Mouse (Mus musculus): ENCODE measurements around the gene Epha1. TPM values are rescaled to one million over a fixed set of nuclear protein-coding genes. Genes with fewer than 3 reads are reported as not detected.

Epha1 gene
- polyA plus RNA-seq, 1 experiment from 2014 or later = 0.27 TPM

DNA sequence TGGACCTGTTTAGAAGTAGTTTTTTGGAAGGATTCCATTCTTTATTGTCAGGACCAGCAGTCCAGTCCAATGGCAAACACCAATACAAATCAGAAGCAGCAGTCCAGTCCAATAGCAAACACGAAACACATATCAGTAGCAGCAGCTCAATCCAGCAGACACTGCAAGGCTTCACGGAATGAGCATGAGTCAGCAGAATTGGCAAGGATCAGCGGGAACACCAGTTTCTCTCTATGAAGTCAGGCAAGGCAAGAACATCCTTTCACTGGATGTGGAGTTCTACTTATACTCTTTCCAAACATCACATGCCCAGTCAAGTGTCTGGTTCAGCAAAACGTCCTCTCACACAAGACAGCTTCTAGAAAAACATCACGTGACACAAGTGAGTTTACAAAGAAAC lies 33.1 kb downstream of the Epha1 start:
- no peaks in the 10 kb centered on the region for H3K27me3 ChIP-seq (replicated peaks; ENCODE audit: control insufficient read depth, insufficient read depth, low read length)
- 81% methylated on average over 5 of the region's 5 CpGs for WGBS
- no peaks in the 10 kb centered on the region for H3K9me3 ChIP-seq (ENCODE audit: control insufficient read depth, low read length)
- no peaks in the 10 kb centered on the region for H3K4me1 ChIP-seq (replicated peaks; ENCODE audit: control insufficient read depth, insufficient read depth, low read length)
- no peaks in the 10 kb centered on the region for H3K36me3 ChIP-seq (ENCODE audit: control insufficient read depth, insufficient read depth)
- H3K4me2 ChIP-seq (ENCODE audit: low read length) = no peak overlapping the region
- H3K9ac ChIP-seq (replicated peaks; ENCODE audit: low read depth, low read length) = no peak overlapping the region
- ATAC-seq = no peak
- no peak overlapping the region for H3K27ac ChIP-seq (ENCODE audit: low read length)
- H3K4me3 ChIP-seq (replicated peaks; ENCODE audit: low read length) = no peak overlapping the region

DNA sequence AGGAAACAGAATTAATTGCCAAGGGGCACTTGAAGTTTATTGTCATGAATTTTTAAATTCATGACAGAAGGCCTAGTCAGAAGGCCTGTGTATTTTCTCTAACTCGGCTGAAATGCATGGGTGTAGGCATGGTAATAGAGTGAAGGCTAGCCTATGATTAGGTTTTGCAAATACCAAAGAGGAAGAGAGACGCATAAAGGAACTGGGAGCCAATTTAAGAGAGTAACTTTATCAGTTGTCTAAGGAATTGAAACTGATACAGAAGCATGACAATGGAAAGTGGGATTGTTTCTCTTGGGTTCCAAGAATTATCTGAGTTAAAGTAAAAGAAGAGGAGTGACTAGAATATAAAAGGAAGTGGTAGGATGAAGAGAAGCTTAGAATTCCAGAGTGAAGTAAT lies 33.9 kb downstream of the Epha1 start:
- Histone ChIP-seq H3K4me3 (replicated peaks; ENCODE audit: low read length) (no peak overlapping the region), H3K4me1 (replicated peaks; ENCODE audit: control insufficient read depth, insufficient read depth, low read length) (no peaks in the 10 kb centered on the region), H3K36me3 (ENCODE audit: control insufficient read depth, insufficient read depth) (no peaks in the 10 kb centered on the region), H3K4me2 (ENCODE audit: low read length) (no peak overlapping the region), H3K9ac (replicated peaks; ENCODE audit: low read depth, low read length) (no peak overlapping the region), H3K27me3 (replicated peaks; ENCODE audit: control insufficient read depth, insufficient read depth, low read length) (no peaks in the 10 kb centered on the region), H3K27ac (ENCODE audit: low read length) (no peak overlapping the region), H3K9me3 (ENCODE audit: control insufficient read depth, low read length) (no peaks in the 10 kb centered on the region)
- no peak for ATAC-seq
- 91% methylated on average over 2 of the region's 2 CpGs for WGBS

- no peaks in the 10 kb centered on the region for H3K9me3 ChIP-seq (ENCODE audit: control insufficient read depth, low read length)
- no peaks in the 10 kb centered on the region for H3K27me3 ChIP-seq (replicated peaks; ENCODE audit: control insufficient read depth, insufficient read depth, low read length)
- H3K9ac ChIP-seq (replicated peaks; ENCODE audit: low read depth, low read length) = no peak overlapping the region
- ATAC-seq = no peak
- 91% methylated on average over 3 of the region's 3 CpGs for WGBS
- H3K4me1 ChIP-seq (replicated peaks; ENCODE audit: control insufficient read depth, insufficient read depth, low read length) = no peaks in the 10 kb centered on the region
- H3K27ac ChIP-seq (ENCODE audit: low read length) = no peak overlapping the region
- no peak overlapping the region for H3K4me2 ChIP-seq (ENCODE audit: low read length)
- no peak overlapping the region for H3K4me3 ChIP-seq (replicated peaks; ENCODE audit: low read length)
- H3K36me3 ChIP-seq (ENCODE audit: control insufficient read depth, insufficient read depth) = no peaks in the 10 kb centered on the region
Measured at GRCm38 (mm10) chr6:42330946-42331345, 42.1 kb downstream of the Epha1 start.

DNA sequence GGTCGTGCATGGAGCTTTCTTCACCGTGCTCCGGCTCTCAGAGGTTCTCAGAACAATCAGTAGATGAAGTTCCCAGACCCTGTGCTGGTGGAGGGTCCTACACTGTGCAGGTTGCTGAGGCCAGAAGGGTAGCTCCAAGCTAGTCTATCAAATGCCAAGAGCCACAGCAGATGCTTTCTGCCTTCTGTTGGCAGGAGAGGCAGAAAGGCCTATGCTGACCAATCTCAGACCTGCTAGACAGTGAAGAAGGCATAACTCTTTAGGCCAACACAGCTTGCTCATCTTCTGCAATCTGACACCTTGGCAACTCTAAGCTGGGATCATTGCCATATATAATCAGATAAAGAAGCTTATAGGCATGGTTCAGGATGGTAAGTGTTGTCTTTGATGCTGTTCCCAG lies 42.9 kb downstream of the Epha1 start:
- Histone ChIP-seq H3K4me2 (ENCODE audit: low read length) (no peak overlapping the region), H3K9me3 (ENCODE audit: control insufficient read depth, low read length) (no peaks in the 10 kb centered on the region), H3K9ac (replicated peaks; ENCODE audit: low read depth, low read length) (no peak overlapping the region), H3K4me1 (replicated peaks; ENCODE audit: control insufficient read depth, insufficient read depth, low read length) (peaks cover 3% of the 10 kb centered on the region; the same call in 1 of the 2 replicates), H3K36me3 (ENCODE audit: control insufficient read depth, insufficient read depth) (no peaks in the 10 kb centered on the region), H3K27ac (ENCODE audit: low read length) (no peak overlapping the region), H3K4me3 (replicated peaks; ENCODE audit: low read length) (no peak overlapping the region), H3K27me3 (replicated peaks; ENCODE audit: control insufficient read depth, insufficient read depth, low read length) (no peaks in the 10 kb centered on the region)
- 75% methylated on average over 3 of the region's 3 CpGs for WGBS
- no peak for ATAC-seq

DNA sequence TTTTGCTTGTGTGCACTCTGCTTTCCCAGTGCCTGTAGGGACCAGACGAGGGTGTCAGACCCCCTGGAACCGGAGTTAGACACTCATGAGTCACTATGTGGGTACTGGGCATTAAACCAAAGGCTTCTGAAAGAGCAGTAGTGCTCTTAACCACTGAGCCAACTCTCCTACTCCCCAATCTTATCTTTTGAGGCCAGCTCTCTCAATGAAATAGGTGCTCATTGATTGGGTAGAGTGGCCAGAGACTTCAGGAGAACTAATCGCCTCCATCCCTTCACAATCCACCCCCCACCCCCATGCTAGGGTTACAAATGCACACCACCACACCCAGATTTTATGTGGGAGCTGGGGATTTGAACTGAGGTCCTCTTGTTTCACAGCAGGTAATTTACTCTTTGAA lies 44.3 kb downstream of the Epha1 start:
- no peak for ATAC-seq
- WGBS = 78% methylated on average over 3 of the region's 3 CpGs
- H3K4me3 ChIP-seq (replicated peaks; ENCODE audit: low read length) = no peak overlapping the region

DNA sequence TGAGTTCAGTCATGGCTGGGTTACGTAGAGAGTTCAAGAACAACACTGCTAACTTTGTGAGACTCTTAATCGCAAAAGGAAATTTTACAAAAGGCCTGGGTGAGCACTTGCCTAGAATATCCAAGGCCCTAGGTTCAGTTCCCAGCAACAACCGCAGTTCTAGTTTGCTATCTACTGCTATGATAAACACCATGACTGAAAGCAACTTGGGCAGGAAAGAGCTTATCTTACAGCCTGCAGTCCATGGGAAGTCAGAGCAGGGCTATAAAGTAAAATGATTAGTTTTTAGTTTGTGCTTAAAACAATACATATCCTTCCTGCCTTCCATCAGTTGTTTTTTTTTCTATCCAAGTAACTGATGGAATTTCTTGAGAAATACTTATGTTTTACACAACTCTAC lies 46.6 kb downstream of the Epha1 start:
- H3K9ac ChIP-seq (replicated peaks; ENCODE audit: low read depth, low read length) = no peak overlapping the region

More for the DNA sequence above, 44.3 kb downstream of the Epha1 start:
- no peak overlapping the region for H3K9ac ChIP-seq (replicated peaks; ENCODE audit: low read depth, low read length)
- H3K9me3 ChIP-seq (ENCODE audit: control insufficient read depth, low read length) = no peaks in the 10 kb centered on the region
- no peak overlapping the region for H3K4me2 ChIP-seq (ENCODE audit: low read length)
- no peak overlapping the region for H3K27ac ChIP-seq (ENCODE audit: low read length)
- H3K27me3 ChIP-seq (replicated peaks; ENCODE audit: control insufficient read depth, insufficient read depth, low read length) = no peaks in the 10 kb centered on the region
- H3K4me1 ChIP-seq (replicated peaks; ENCODE audit: control insufficient read depth, insufficient read depth, low read length) = peaks cover 6% of the 10 kb centered on the region; the same call in 1 of the 2 replicates
- H3K36me3 ChIP-seq (ENCODE audit: control insufficient read depth, insufficient read depth) = no peaks in the 10 kb centered on the region

GRCm38 (mm10) chr6:42325268-42325609 lies 47.8 kb downstream of the Epha1 start:
- Histone ChIP-seq H3K4me1 (replicated peaks; ENCODE audit: control insufficient read depth, insufficient read depth, low read length) (peaks cover 16% of the 10 kb centered on the region), H3K27ac (ENCODE audit: low read length) (peak overlapping the region; percentile 81), H3K4me2 (ENCODE audit: low read length) (peak overlapping the region; percentile 76), H3K9ac (replicated peaks; ENCODE audit: low read depth, low read length) (peak overlapping the region; percentile 94), H3K27me3 (replicated peaks; ENCODE audit: control insufficient read depth, insufficient read depth, low read length) (no peaks in the 10 kb centered on the region), H3K36me3 (ENCODE audit: control insufficient read depth, insufficient read depth) (no peaks in the 10 kb centered on the region; the same call in 1 of the 2 replicates), H3K9me3 (ENCODE audit: control insufficient read depth, low read length) (no peaks in the 10 kb centered on the region), H3K4me3 (replicated peaks; ENCODE audit: low read length) (peak overlapping the region; percentile 85)
- WGBS = 2% methylated on average over 7 of the region's 7 CpGs
- ATAC-seq = no peak

More for the DNA sequence above, 46.6 kb downstream of the Epha1 start:
- Histone ChIP-seq H3K4me2 (ENCODE audit: low read length) (no peak overlapping the region), H3K36me3 (ENCODE audit: control insufficient read depth, insufficient read depth) (no peaks in the 10 kb centered on the region; the same call in 1 of the 2 replicates), H3K27me3 (replicated peaks; ENCODE audit: control insufficient read depth, insufficient read depth, low read length) (no peaks in the 10 kb centered on the region), H3K27ac (ENCODE audit: low read length) (no peak overlapping the region), H3K4me3 (replicated peaks; ENCODE audit: low read length) (no peak overlapping the region), H3K9me3 (ENCODE audit: control insufficient read depth, low read length) (no peaks in the 10 kb centered on the region), H3K4me1 (replicated peaks; ENCODE audit: control insufficient read depth, insufficient read depth, low read length) (peaks cover 16% of the 10 kb centered on the region)
- WGBS = 93% methylated on average over 3 of the region's 3 CpGs
- no peak for ATAC-seq

DNA sequence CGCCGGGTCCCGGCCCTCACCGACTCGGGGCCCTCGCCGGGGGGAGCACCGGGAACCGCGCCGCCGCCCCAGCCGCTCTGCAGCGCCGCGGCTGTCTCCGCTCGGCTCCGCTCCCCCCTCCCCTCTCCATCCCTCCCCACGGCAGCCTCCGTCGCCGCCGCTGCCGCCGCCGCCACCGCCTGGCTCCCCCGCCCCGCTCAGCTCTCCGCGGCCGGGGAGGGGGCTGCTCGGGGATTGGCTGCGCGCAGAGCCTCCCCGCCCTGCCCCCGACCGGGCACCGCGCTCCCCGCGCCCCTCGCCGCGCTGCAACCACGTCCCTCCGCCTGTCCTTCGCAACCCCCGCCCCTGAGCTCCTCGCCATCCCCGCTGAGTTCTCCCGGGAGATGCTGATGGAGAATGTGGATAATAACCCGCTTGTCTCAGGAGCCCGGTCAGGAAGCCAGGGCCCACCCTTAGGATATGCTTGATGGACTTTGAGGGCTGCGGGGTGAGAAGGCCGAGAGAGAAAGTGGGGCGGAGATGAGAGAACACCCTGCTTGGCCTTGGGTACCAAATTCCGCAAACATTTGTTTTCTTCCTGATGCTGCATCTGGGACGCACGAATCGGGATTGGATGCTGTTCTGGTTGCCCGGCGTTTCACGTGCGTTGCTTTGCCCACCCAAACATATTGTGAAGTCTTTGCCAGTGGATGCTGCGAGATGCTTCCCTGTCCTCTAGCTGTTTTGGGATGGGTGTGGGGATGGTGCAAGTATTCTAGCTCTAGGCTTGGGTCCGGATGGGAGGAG lies 48.4 kb downstream of the Epha1 start, which contains the start of gene Fam131b:
Gene Fam131b (minus strand): TSS at position 162 of the 786 bp plus-strand sequence.
- peak within 1 kb of the TSS; percentile 76 for H3K4me2 ChIP-seq (ENCODE audit: low read length)
- ATAC-seq = peak; percentile 92
- peaks cover 16% of the 10 kb centered on the region for H3K4me1 ChIP-seq (replicated peaks; ENCODE audit: control insufficient read depth, insufficient read depth, low read length)
- H3K27ac ChIP-seq (ENCODE audit: low read length) = peak within 1 kb of the TSS; percentile 81
- H3K9me3 ChIP-seq (ENCODE audit: control insufficient read depth, low read length) = no peaks in the 10 kb centered on the region
- H3K4me3 ChIP-seq (replicated peaks; ENCODE audit: low read length) = peak within 1 kb of the TSS; percentile 85
- no peaks in the 10 kb centered on the region; the same call in 1 of the 2 replicates for H3K36me3 ChIP-seq (ENCODE audit: control insufficient read depth, insufficient read depth)
- no peaks in the 10 kb centered on the region for H3K27me3 ChIP-seq (replicated peaks; ENCODE audit: control insufficient read depth, insufficient read depth, low read length)
- WGBS = under 1% methylated on average over 65 of the region's 68 CpGs
- H3K9ac ChIP-seq (replicated peaks; ENCODE audit: low read depth, low read length) = peak within 1 kb of the TSS; percentile 94

DNA sequence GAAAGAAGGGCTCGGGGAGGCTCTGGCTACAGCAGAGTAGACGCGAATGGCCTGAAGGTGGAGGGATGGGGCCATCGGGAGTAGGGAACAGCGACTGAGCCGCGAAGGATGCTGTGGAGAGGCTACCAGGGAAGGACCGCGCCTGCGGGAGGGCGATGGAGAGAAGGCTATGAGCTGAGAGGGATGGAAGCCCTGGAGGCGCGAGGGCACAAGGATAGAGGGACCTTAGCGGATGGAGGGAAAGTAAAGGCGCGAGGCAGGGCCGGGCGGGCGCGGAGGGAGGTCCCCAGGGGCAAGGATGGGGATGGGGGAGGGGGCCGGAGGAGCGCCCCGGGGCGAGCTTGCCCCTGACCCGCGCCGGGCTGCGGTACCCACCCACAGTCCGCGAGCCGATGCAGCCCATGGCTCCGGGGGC lies 49.0 kb downstream of the Epha1 start:
- Histone ChIP-seq H3K9me3 (ENCODE audit: control insufficient read depth, low read length) (no peaks in the 10 kb centered on the region), H3K4me3 (replicated peaks; ENCODE audit: low read length) (peak overlapping the region; percentile 85), H3K9ac (replicated peaks; ENCODE audit: low read depth, low read length) (peak overlapping the region; percentile 94), H3K4me2 (ENCODE audit: low read length) (peak overlapping the region; percentile 76), H3K36me3 (ENCODE audit: control insufficient read depth, insufficient read depth) (no peaks in the 10 kb centered on the region; the same call in 1 of the 2 replicates), H3K27me3 (replicated peaks; ENCODE audit: control insufficient read depth, insufficient read depth, low read length) (no peaks in the 10 kb centered on the region), H3K4me1 (replicated peaks; ENCODE audit: control insufficient read depth, insufficient read depth, low read length) (peaks cover 16% of the 10 kb centered on the region), H3K27ac (ENCODE audit: low read length) (peak overlapping the region; percentile 81)
- ATAC-seq = peak; percentile 67
- WGBS = 2% methylated on average over 28 of the region's 32 CpGs

Measured in forebrain, embryonic 16.5 days (tissue).